Mouse (Mus musculus): ENCODE measurements around the gene Nanog.

Gene Nanog

DNA sequence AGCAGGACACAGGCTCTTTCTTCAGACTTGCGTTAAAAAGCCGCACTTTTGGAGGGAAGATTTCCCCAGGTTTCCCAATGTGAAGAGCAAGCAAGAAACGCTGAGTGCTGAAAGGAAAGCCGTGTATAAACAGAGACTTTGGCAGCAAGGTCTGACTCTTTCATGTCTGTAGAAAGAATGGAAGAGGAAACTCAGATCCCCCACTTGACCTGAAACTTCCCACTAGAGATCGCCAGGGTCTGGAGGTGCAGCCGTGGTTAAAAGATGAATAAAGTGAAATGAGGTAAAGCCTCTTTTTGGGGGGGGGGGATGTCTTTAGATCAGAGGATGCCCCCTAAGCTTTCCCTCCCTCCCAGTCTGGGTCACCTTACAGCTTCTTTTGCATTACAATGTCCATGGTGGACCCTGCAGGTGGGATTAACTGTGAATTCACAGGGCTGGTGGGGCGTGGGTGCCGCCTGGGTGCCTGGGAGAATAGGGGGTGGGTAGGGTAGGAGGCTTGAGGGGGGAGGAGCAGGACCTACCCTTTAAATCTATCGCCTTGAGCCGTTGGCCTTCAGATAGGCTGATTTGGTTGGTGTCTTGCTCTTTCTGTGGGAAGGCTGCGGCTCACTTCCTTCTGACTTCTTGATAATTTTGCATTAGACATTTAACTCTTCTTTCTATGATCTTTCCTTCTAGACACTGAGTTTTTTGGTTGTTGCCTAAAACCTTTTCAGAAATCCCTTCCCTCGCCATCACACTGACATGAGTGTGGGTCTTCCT lies at the start of gene Nanog:
Gene Nanog, plus strand, starts transcription at position 454 of the 765 bp plus-strand sequence.
- peak; percentile 93 for DNase-seq (ENCODE audit: low read depth, low spot score)

DNA sequence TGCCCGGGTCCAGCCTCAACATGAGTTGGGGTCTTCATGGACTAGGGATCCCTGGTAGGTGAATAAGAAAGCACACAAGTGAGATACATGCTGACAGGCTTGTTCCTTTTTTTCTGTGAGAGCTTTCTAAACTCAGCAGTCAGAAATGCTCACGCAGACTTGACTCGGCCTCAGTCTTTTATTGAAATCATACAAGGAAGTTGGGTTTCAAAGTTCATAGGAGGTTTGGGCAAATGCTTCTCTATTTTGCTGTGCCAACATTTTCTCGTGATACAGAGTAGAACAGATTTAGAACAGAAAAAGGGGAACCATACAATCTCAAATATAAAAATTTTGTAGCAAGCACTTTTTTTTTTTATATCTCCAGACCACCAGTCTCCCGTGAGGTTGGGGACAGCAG lies 49.7 kb upstream of the Nanog start:
- DNase-seq (ENCODE audit: low read depth, low spot score), result no peak

DNA sequence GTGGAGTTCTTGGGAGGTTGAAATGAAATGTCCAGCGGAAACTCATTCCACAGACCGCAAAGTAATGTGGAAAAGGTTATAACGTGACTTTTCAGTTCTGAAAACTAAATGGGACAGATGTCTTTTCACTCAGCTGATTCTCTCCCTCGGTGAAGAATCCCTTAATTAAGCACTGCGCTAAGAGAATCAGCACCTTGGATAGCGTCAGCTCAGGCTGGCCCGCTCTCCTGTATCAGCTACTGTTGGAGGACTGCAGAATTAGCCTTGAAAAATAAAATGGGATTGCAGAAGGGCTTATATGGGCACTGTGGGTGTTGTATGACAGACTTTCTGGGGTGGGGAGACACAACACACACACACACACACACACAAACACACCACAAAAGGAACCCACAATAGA lies 47.7 kb upstream of the Nanog start:
- peak; percentile 67 for DNase-seq (ENCODE audit: low read depth, low spot score)

DNA sequence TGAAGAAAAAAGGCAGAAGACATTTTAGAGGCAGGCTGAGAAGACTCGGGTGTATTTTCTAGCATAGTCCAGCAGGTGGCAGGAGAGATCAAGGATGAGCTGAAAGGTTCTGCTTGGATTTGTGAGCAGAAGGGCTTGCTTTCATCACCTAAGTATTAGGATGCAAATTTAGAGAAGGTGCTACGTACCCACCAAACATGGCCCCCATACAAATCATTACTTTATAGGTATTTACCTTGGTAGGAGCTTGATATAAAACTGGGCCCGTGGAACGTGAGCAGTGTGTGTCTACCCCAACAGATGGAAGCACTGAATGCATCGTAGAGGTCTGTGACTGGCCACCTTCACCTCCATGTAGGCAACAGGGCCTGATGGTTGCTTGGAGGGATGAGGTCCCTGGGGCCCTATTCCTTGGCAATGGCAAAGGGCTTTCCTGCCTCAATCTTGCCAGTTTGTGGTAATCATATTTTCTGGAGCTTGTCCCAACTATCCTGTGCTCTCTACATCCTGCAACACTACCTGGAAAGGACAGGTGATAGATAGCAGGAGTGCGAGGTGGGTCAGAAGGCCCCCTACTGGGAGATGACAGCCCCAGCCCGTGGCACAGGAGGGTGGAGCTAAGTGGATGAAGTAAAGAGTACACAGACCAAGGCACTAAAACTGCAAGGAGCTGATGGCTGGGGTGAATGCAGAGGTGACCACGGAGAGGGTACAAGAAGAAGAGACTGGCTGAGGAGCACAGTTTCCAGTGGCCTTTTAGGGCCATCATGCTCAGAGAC lies 46.5 kb upstream of the Nanog start:
- DNase-seq (ENCODE audit: low read depth, low spot score), result peak; percentile 89

DNA sequence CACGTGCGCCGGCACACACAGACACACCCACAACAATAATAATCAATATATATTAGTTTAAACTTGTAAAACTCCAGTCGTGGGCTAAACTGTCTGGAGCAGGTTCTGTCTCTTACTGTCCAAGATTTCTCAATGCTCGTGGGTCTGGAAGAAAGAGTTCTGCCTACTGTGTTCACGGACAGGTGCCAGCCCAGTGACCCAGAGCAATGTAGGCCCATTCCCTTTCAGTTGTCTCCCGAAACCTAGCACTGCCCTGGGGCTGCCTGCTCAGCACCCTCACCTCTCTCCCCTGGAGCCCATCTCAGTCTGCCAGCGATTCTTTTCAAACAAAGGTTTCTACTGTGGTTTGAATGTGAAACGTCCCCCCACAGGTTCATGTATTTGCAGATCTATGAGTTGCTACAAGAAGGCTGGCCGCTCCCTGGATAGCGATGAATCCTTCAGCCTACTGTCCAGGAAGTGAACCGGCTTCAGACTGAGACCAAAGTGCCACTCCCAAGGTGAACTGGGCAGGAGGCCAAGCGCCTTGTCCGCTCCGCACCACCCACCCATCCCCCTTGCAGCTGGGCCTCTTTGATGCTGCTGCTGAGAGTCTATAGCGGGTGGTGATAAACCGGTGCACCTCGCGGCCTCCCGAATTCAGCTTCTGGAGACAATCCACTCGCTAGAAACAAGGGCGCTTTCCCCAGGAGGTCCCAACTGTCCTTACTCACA lies 44.6 kb upstream of the Nanog start:
- peak; percentile 98 for DNase-seq (ENCODE audit: low read depth, low spot score)

DNA sequence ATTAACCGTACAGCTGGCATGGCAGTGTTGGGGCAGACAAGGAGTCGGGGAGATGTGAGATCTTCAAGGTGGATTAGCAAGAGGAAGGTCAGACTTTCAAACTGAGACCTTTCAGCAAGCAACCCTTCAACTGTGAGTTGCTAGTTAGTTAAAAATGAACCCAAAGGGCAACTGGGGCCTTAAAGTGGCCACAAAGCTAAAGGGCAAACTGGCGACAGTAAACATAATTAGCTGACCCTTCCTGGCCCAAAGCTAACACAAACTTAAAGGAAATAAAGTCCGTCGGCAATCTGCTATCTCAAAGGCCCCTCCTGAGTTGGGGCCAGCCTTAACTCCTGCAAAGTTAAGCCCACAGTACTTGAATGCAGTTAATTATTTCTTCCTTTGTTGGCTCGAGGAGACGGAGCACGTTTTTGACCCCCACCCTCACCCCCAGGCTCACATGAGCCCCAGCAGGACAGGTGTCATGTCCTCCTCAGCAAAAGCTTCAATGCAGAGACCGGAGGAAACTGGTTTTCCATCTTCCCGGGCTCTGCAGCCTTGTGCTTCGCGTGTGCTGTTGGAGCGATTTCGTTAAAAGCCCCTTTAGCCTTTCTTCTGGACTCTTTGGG lies 43.6 kb upstream of the Nanog start:
- DNase-seq (ENCODE audit: low read depth, low spot score), result peak; percentile 71

DNA sequence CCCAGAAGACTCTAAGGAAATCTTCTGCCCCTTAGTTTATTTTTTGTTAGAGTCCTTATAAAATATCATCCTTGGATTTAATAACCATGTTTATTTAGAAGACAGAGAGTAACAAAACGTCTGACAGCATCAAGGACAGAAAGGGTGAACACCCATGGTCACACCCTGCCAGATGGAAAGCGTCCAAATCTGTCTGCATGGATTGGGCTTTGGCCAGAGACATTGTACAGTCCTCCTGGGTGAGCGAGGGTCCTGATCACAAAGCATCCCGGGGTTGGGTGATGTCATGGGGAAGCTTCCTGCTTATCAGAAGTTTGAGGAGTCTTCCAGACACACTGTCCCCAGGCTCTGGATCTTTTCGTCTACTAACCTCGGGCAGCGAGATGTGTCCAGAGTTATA lies 41.4 kb upstream of the Nanog start:
- DNase-seq (ENCODE audit: low read depth, low spot score), result no peak

DNA sequence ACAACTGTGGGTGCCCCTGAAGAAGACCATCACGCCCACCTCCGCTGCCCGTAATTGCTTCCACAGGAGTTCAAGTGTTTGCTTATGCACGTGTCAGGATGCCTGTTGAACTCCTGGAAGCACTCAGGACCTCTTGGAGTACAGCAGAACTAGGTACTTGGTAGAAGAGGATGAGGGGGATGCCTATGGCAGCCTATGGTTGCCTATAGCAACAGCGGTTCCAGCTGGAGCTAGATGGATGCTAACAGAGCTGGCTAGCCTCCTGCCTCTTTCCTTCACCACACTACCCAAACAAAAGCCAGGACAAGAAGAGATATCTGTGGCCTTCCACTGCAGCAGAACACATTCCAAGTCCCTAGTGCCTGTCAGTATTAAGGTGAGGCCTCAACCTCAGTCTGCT lies 39.6 kb upstream of the Nanog start:
- peak; percentile 57 for DNase-seq (ENCODE audit: low read depth, low spot score)

DNA sequence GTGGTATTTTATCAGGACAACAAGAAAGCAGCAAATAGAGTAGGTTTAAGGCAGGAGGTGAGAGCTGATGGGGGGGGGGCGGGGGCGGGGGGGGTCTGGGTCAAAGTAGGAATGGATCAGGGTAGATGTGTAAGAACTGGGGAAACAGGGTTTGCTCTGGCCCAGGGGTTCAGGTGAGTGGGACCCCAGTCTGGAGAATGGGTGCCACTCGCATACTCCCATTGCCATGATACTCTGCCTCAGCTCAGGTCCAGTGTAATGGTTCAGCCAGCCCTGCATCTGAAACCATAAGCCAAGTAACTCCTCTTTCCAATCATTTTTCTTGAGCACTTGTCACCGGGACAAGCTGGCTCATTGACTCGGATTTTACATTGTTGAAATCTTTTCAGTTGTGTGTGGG lies 38.5 kb upstream of the Nanog start:
- DNase-seq (ENCODE audit: low read depth, low spot score), result no peak

DNA sequence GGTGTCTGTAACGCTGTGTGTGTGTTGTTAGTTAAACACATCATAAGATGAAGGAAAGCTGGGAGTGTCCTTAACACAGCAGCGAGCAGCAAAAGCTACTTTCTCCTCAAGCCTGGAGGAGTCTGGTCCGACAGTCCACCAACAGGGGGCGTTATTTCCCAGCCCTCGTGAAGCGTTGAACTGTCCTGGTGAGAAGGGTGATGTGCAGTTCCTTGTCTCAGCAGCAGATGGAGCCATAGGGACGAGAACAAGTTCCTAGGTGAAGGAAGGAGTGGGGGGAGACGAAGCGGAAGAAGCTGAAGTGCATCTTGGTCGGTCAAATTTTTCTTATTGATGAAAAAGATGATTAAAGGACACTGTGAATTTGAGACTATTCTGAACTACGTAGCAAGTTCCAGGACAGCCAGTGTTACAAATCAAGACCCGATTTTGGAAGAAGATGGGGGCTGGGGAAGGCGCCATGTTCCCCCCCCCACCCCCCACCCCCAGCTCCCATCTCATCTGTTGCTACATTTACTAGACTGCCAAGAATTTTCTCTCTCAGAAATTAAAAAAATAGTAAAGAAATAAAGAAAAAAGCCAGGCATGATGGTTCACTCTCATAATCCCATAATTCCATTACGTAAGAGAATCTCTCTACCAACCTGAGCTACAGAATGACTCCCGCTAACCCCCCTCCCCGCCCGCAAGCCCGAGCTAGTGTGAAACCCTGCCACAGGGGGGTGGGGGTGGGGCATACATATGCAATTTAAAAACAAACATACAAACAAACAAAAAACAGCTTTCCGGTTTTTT lies 37.7 kb upstream of the Nanog start:
- peak; percentile 98 for DNase-seq (ENCODE audit: low read depth, low spot score)

DNA sequence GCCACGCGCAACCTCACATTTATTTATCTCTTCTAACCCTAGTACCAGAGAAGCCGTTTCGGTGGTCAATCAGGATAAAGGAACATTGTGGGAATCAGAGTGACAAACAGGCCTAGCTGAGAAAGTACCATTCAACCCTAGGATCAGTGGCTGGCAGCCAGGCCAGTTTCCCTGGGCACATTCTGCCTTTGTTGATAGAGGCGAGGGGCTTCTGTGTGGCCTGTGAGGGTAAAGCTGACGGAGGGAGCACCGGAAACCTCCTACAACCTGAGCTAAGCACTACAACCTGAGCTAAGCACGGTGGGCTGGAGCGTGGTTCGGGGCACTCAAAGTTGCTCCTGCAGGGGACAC lies 37.1 kb upstream of the Nanog start:
- DNase-seq (ENCODE audit: low read depth, low spot score), result peak; percentile 63

DNA sequence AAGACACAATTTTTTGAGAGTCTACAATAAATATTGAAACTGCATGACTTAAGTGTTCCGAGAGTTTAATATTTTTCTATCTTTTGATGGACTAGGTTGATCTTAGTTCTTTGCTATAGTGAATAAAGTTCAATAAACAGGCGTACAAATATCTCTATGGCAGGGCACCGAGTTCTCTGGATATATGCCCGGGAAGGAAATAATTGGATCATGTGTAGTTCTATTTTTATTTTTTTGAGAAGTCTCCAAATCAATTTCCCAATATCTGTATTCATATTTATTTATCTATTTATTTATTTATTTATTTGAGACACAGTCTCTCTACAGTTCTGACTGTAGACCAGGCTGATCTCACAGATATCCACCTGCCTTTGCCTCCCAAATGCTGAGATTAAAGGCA lies 36.4 kb upstream of the Nanog start:
- DNase-seq (ENCODE audit: low read depth, low spot score), result no peak

DNA sequence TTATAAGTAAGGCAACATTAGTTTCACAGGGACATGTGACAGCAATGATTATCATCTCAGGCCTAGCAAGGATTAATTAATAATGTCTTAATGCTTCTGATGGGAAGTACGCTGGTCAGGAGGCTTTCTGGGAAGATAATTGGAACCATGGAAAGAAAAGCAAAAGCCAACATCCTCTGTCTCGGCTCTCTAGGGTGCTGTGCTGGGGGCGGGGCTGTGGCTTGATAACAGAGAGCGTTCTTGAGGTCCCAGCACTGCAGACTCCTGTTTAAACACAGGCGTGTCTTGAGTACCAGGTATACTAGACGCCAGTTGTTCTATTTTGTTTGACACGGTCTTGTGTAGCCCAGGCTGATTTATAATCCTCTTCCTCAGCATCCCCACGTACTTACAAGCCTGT lies 34.5 kb upstream of the Nanog start:
- no peak for DNase-seq (ENCODE audit: low read depth, low spot score)

DNA sequence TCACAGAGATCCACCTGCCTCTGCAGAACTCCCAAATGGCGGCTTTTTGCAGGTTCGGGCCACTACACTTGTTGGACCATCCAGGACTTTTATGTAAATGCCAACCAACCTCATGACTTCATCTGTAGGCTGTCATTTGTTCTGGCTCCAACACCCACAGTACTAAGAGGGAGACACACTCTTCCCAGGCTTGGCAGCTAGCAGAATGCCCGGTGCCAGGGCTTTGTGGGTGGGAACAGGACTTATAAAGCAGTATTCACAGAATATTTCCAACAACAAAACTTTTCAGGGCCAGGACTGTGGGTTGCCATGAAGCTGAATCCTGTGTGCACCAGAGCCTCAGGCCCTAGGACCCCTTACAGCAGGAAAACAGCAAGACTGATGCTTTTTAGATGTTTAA lies 24.6 kb upstream of the Nanog start:
- DNase-seq (ENCODE audit: low read depth, low spot score), result no peak

DNA sequence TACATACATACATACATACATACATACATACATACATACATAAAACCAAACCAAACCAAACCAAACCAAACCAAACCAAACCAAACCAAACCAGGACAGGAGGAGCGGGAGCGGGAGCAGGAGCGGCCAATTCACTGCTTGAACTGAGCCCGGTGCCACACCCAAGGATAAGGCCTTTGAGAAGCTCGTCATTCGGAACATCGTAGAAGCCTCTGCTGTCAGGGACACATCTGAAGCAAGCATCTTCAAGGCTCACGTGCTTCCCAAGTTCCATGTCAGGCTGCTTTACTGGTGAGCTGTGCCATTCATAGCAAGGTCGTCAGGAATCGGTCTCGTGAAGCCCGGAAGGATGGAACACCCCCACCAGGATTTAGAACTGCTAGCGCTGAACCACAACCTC lies 20.6 kb upstream of the Nanog start:
- DNase-seq (ENCODE audit: low read depth, low spot score), result peak; percentile 43

DNA sequence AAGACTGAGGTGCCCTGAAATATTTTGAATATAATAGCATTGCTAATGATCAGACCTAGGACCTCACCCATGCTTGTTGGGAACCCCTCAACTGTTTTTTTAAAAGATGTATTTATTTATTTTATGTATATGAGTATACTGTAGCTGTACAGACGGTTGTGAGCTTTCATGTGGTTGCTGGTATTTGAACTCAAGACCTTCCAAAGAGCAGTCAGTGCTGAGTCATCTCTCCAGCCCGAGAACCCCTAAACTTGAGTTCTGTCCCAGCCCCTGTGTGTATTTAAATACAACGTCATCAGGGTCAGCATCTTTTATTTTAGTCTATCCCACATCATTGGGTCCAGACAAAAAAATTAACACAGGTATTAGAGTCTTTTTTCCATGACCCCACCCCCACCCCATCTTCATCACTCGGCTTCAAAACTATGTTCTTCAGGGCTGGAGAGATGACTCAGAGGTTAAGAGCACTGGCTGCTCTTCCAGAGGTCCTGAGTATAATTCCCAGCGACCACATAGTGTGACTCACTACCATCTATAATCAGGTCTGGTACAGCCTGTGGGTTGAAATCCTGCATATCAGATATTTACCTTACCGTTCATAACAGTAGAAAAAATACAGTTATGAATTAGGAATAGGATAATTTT lies 17.8 kb upstream of the Nanog start:
- no peak for DNase-seq (ENCODE audit: low read depth, low spot score)

DNA sequence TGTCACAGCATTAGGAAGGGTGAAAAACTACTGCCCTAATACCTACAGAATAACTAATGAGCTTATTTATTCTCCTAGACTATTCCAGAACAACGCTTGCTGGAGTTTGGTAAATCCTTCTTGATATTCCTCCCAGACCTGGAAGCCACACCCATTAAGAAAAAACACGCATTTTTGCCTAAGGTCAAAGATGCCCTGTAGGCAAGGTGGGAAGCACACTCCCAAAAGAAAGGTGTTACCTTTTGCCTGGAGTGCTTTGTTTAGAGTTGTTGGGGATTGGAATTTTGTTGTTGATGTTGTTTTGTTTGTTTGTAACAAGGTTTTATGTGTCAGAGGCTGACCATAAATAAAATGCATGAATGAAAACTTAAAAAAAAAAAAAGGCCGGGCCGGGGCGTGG lies 17.2 kb upstream of the Nanog start:
- DNase-seq (ENCODE audit: low read depth, low spot score), result peak; percentile 78

DNA sequence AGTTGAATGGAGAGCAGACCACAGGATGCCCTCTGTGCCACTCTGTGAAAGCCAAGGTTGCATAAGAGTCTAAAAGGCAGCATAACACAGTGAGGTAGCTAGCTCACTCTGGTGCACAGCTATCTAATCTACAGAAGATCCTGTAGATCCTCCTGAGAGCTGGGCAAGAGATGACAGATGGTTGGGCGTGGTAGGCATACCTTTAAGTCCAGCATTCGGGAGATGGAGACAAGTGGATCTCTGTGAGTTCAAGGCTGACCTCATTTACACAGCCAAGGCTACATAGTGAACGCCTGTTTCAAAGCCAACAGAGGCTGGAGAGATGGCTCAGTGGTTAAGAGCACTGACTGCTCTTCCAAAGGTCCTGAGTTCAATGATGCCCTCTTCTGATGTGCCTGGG lies 11.9 kb upstream of the Nanog start:
- no peak for DNase-seq (ENCODE audit: low read depth, low spot score)

DNA sequence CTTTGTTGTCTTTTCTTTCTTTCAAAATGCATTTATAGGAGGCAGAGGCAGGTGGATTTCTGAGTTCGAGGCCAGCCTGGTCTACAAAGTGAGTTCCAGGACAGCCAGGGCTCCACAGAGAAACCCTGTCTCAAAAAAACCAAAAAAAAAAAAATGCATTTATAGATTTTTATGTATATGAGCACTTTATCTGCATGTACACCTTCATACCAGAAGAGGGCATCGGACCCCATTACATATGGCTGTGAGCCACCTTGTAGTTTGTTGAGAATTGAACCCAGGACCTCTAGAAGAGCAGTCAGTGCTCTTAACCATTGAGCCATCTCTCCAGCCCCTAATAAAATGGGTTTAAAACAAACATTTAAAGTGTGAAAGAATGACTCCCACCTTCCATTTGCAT lies 7.7 kb upstream of the Nanog start:
- DNase-seq (ENCODE audit: low read depth, low spot score), result peak; percentile 50

DNA sequence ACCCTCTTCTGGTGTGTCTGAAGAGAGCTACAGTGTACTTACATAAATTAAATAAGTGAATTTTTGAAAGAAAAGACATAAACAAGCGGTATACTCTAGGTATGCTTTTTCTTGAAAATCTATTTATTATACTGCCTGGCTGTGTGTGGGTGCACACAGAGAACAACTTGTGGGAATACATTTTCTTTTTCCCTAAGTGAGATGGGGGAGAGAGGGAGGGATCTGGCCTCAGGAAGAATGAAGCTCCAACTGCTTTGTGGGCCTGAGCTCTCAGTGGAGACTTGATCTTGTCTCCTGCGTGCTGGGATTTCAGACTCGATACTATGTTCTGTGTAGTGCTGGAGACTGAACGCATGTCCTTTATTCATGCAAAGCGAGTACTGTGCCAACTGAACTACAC lies 5.5 kb upstream of the Nanog start:
- no peak for DNase-seq (ENCODE audit: low read depth, low spot score)

Data from R1 (cell line).